Mouse (Mus musculus) cerebellum, adult 2 months (tissue): Measurements from ENCODE around the gene Uvrag.

Source experiments
- CTCF ChIP-seq: fragments of 200-500 bp; IDR thresholded peaks from 2 replicates; pipeline ENCODE4 v1.5.1; 2011; ENCODE audit warnings: low read depth, mild to moderate bottlenecking, control low read depth, low read length, moderate library complexity, borderline replicate concordance; ENCODE audit not compliant: insufficient read depth
- POLR2A ChIP-seq: fragments of 200-500 bp; IDR thresholded peaks from 2 replicates; pipeline ENCODE4 v1.6.1; 2011; ENCODE audit warnings: low read length, control low read depth, borderline replicate concordance; ENCODE audit not compliant: insufficient read depth

DNA sequence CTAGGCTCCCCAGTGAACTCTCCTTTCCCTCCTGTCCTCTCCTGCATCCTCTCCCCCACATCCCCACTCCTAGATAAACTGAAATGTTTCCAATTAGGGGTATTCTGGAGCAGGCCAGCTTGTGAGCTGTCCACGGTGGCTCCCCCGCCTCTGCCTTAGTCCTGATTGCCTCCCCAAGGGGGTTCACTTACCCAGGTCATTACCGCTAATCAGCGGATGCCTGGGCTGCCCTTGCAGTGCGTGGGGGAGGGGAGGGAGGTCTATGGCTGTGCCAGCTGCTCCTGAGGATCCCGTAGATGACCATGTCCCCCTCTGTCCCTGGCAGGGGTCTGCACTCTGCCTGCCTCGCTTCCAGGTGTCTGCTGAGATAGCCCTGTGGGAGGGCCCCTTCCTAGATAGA, 297.3 kb downstream of the Uvrag start:
- TF ChIP-seq POLR2A (no peak), CTCF (no peak)
